Mouse (Mus musculus) MEL (cell line): Measurements from ENCODE around the gene Tll2. TPM values are rescaled to one million over a fixed set of nuclear protein-coding genes. Genes with fewer than 3 reads are reported as not detected.

Source experiments
- DNase-seq: peaks from one replicate; pipeline ENCODE4 v3.0.0; 2011; ENCODE audit warnings: low read depth, low spot score
- H3K27ac ChIP-seq: 2 replicates; pipeline ENCODE4 v1.5.1; 2012; ENCODE audit warnings: low read depth, mild to moderate bottlenecking, control low read depth, low read length, moderate library complexity; ENCODE audit not compliant: control insufficient read depth
- H3K27me3 ChIP-seq, 2 experiments: fragments of 150-350 bp in 1 of 2; sonication (generic) in 1 of 2; 2 replicates each; pipeline ENCODE4 v1.6.1; 2012; ENCODE audit warnings: low read length in 2 of 2, mild to moderate bottlenecking in 2 of 2, improper control_type of control experiment in 1 of 2, moderate library complexity in 1 of 2; ENCODE audit not compliant: insufficient read depth in 2 of 2, control insufficient read depth in 1 of 2
- H3K36me3 ChIP-seq, 2 experiments: 2 replicates each; pipeline ENCODE4 v1.6.1; 2012 to 2014; ENCODE audit warnings: low read length in 2 of 2, improper control_type of control experiment in 1 of 2, inconsistent platforms in 1 of 2, mild to moderate bottlenecking in 1 of 2; ENCODE audit not compliant: insufficient read depth in 2 of 2, control insufficient read depth in 1 of 2
- H3K4me1 ChIP-seq, 2 experiments: fragments of 150-350 bp in 1 of 2; sonication (generic) in 1 of 2; 2 replicates each; pipeline ENCODE4 v1.6.1; 2012; ENCODE audit warnings: low read length in 2 of 2, improper control_type of control experiment in 1 of 2, mild to moderate bottlenecking in 1 of 2; ENCODE audit not compliant: insufficient read depth in 2 of 2, control insufficient read depth in 1 of 2
- H3K4me3 ChIP-seq, 2 experiments: fragments of 150-350 bp in 1 of 2; sonication (generic) in 1 of 2; 2 replicates each; pipeline ENCODE4 v1.5.1; 2012; ENCODE audit warnings: low read depth in 2 of 2, low read length in 2 of 2, mild to moderate bottlenecking in 2 of 2, moderate library complexity in 2 of 2, control low read depth in 1 of 2, improper control_type of control experiment in 1 of 2; ENCODE audit not compliant: control insufficient read depth in 1 of 2, insufficient read depth in 1 of 2
- H3K79me2 ChIP-seq: 2 replicates; pipeline ENCODE4 v1.6.1; 2012; ENCODE audit warnings: mild to moderate bottlenecking, low read length, moderate library complexity; ENCODE audit not compliant: control insufficient read depth, poor library complexity, insufficient read depth
- H3K9ac ChIP-seq: 2 replicates; pipeline ENCODE4 v1.6.1; 2012; ENCODE audit warnings: low read depth, mild to moderate bottlenecking, control low read depth, low read length, moderate library complexity; ENCODE audit not compliant: control insufficient read depth, poor library complexity, severe bottlenecking
- H3K9me3 ChIP-seq: fragments of 150-350 bp; sonication (generic); replicated peaks from 2 replicates; pipeline ENCODE4 v1.6.1; 2012; ENCODE audit warnings: mild to moderate bottlenecking, low read length, improper control_type of control experiment, moderate library complexity; ENCODE audit not compliant: insufficient read depth
- BHLHE40 ChIP-seq: IDR thresholded peaks from 2 replicates; pipeline ENCODE4 v1.6.1; 2012; ENCODE audit warnings: low read depth, mild to moderate bottlenecking, inconsistent platforms, low read length, improper control_type of control experiment, borderline replicate concordance
- CHD2 ChIP-seq: IDR thresholded peaks from 2 replicates; pipeline ENCODE4 v1.6.1; 2011; ENCODE audit warnings: low read length, improper control_type of control experiment
- CTCF ChIP-seq, 3 experiments: IDR thresholded peaks in 2 of 3; conservative IDR thresholded peaks in 1 of 3; 2 replicates each; pipeline ENCODE4 v1.5.1; 2011 to 2012; ENCODE audit warnings: low read length in 3 of 3, low read depth in 2 of 3, mild to moderate bottlenecking in 2 of 3, improper control_type of control experiment in 1 of 3, inconsistent platforms in 1 of 3, mixed read lengths in 1 of 3, moderate library complexity in 1 of 3; ENCODE audit not compliant: control insufficient read depth in 1 of 3, insufficient read depth in 1 of 3, poor library complexity in 1 of 3, severe bottlenecking in 1 of 3
- ETS1 ChIP-seq: IDR thresholded peaks from 2 replicates; pipeline ENCODE4 v1.6.1; 2012; ENCODE audit warnings: low read depth, mild to moderate bottlenecking, inconsistent platforms, low read length, improper control_type of control experiment, moderate library complexity
- GABPA ChIP-seq: IDR thresholded peaks from 2 replicates; pipeline ENCODE4 v1.6.1; 2012; ENCODE audit warnings: low read depth, mild to moderate bottlenecking, inconsistent platforms, low read length, improper control_type of control experiment, moderate library complexity
- HCFC1 ChIP-seq: IDR thresholded peaks from 2 replicates; pipeline ENCODE4 v1.6.1; 2012; ENCODE audit warnings: low read depth, mild to moderate bottlenecking, inconsistent platforms, low read length, improper control_type of control experiment, moderate library complexity
- MEF2A ChIP-seq: IDR thresholded peaks from 2 replicates; pipeline ENCODE4 v1.6.1; 2014; ENCODE audit warnings: low read depth, mild to moderate bottlenecking, inconsistent platforms, low read length, improper control_type of control experiment; ENCODE audit not compliant: poor library complexity, insufficient replicate concordance, severe bottlenecking; ENCODE audit errors: extremely low read depth
- MXI1 ChIP-seq: IDR thresholded peaks from 2 replicates; pipeline ENCODE4 v1.6.1; 2011; ENCODE audit warnings: mild to moderate bottlenecking, low read depth, low read length, improper control_type of control experiment
- NELFE ChIP-seq: IDR thresholded peaks from 2 replicates; pipeline ENCODE4 v1.6.1; 2011; ENCODE audit warnings: low read depth, low read length, improper control_type of control experiment
- POLR2AphosphoS5 ChIP-seq: IDR thresholded peaks from 2 replicates; pipeline ENCODE4 v1.6.1; 2012; ENCODE audit warnings: low read depth, borderline replicate concordance, mild to moderate bottlenecking, inconsistent platforms, low read length, moderate library complexity, mixed read lengths
- SMC3 ChIP-seq: IDR thresholded peaks from 2 replicates; pipeline ENCODE4 v1.6.1; 2011; ENCODE audit warnings: low read depth, low read length, improper control_type of control experiment
- TBP ChIP-seq: IDR thresholded peaks from 2 replicates; pipeline ENCODE4 v1.8.0; 2011; ENCODE audit warnings: low read depth, low read length, improper control_type of control experiment
- TCF12 ChIP-seq: IDR thresholded peaks from 2 replicates; pipeline ENCODE4 v1.6.1; 2014; ENCODE audit warnings: low read depth, mild to moderate bottlenecking, inconsistent platforms, low read length, improper control_type of control experiment, moderate library complexity
- UBTF ChIP-seq: IDR thresholded peaks from 2 replicates; pipeline ENCODE4 v1.6.1; 2012; ENCODE audit warnings: low read depth, mild to moderate bottlenecking, inconsistent platforms, low read length, improper control_type of control experiment, moderate library complexity, borderline replicate concordance; ENCODE audit not compliant: insufficient read depth
- USF1 ChIP-seq: IDR thresholded peaks from 2 replicates; pipeline ENCODE4 v1.6.1; 2014; ENCODE audit warnings: low read depth, mild to moderate bottlenecking, inconsistent platforms, low read length, improper control_type of control experiment, moderate library complexity
- USF2 ChIP-seq, 2 experiments: IDR thresholded peaks; 2 replicates each; pipeline ENCODE4 v1.6.1; 2011 to 2012; ENCODE audit warnings: improper control_type of control experiment in 2 of 2, low read length in 2 of 2, borderline replicate concordance in 1 of 2, inconsistent platforms in 1 of 2, low read depth in 1 of 2, mild to moderate bottlenecking in 1 of 2; ENCODE audit not compliant: insufficient read depth in 1 of 2
- ZC3H11A ChIP-seq: IDR thresholded peaks from 2 replicates; pipeline ENCODE4 v1.6.1; 2012; ENCODE audit warnings: low read depth, mild to moderate bottlenecking, inconsistent platforms, low read length, improper control_type of control experiment
- ZKSCAN1 ChIP-seq: IDR thresholded peaks from 2 replicates; pipeline ENCODE4 v1.6.1; 2012; ENCODE audit warnings: low read depth, mild to moderate bottlenecking, inconsistent platforms, low read length, improper control_type of control experiment, moderate library complexity
- ZMIZ1 ChIP-seq: IDR thresholded peaks from 2 replicates; pipeline ENCODE4 v1.6.1; 2012; ENCODE audit warnings: low read depth, mild to moderate bottlenecking, inconsistent platforms, low read length, improper control_type of control experiment, moderate library complexity
- polyA plus RNA-seq, 2 experiments: library from polyadenylated mRNA; stranded (reverse) in 1 of 2; unstranded in 1 of 2; fragments of >175 nt in 1 of 2; fragments of >200 nt in 1 of 2; gene quantifications; 2 replicates each; pipeline versions ENCODE4 v1.2.1 to v1.2.4; 2012; ENCODE audit warnings: low replicate concordance in 2 of 2, low read depth in 1 of 2; ENCODE audit not compliant: insufficient read length in 2 of 2, insufficient read depth in 1 of 2, missing spikeins in 1 of 2
- total RNA-seq: library from RNA; depleted of rRNA; stranded (reverse); fragments of 300-350 nt; gene quantifications from 2 replicates; pipeline ENCODE4 v1.2.3, GENCODE M21; 2012

Tll2 gene
- total and polyA plus RNA-seq, 3 experiments = not detected

DNA sequence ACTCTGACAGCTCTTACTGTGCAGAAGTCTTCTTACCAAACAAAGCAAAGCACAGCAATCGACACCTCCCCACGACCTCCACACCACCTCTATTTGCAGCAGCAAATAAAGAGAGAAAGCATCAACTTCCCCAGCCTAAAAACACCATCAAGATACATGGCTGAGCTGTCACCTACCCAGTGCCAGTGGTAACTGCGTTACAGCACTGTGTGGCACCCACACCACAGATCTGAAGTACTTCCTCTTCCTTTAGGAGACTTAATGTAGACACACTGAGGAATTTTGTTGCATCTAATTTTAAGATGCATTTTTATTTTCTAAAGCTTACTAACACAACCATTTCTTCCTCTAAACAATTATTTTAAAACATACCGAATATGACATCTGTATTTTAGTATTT is 39.6 kb upstream of the Tll2 start:
- H3K79me2 ChIP-seq = peaks cover 4% of the 10 kb centered on the region; the same call in 1 of the 2 replicates
- H3K4me3 ChIP-seq = no peak overlapping the region
- no peaks in the 10 kb centered on the region for H3K27me3 ChIP-seq
- no peak overlapping the region for H3K27ac ChIP-seq
- DNase-seq = peak; percentile 46
- TF ChIP-seq BHLHE40 (no peak), CTCF (IDR thresholded peaks at IDR 0.05 in 2 of 3, conservative IDR thresholded peaks at IDR 0.05 in 1 of 3; ENCODE audit: control insufficient read depth in 1 of 3, insufficient read depth in 1 of 3, low read depth in 2 of 3, low read length in 3 of 3, poor library complexity in 1 of 3, severe bottlenecking in 1 of 3) (no peak), TCF12 (no peak), NELFE (no peak), TBP (no peak), ZKSCAN1 (no peak), CHD2 (no peak), GABPA (no peak), MEF2A (no peak), POLR2AphosphoS5 (no peak), ZC3H11A (no peak), USF2 (IDR thresholded peaks at IDR 0.05; ENCODE audit: borderline replicate concordance in 1 of 2, insufficient read depth in 1 of 2, low read depth in 1 of 2, low read length in 2 of 2) (no peak), MXI1 (no peak), UBTF (no peak), USF1 (no peak), ETS1 (no peak), HCFC1 (no peak)
- H3K4me1 ChIP-seq = no peaks in the 10 kb centered on the region; a peak in 1 of 4 replicates
- no peak overlapping the region for H3K9ac ChIP-seq
- peaks cover 0 to 35% of the 10 kb centered on the region in 2 experiments; a peak in 2 of 4 replicates for H3K36me3 ChIP-seq
- no peaks in the 10 kb centered on the region for H3K9me3 ChIP-seq

DNA sequence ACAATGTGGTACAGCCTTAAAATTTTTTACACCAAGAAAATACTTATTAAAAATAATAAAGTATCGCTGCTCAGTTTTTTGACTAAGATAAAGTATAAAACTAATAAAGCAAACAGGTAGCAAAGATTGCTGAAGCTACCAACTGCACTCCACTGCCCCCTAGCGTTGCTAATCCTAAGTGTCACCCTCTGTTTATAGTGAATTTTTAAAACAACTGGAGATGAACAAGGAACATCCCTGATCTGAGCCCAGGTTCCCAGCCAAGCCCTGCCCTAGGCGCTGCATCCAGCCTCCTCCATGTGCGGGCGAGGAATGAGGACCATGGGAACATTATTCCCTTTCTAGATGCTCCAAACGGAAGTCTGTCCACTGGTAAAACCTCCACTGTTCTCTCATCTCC is 37.9 kb upstream of the Tll2 start:
- no peak overlapping the region for H3K27ac ChIP-seq
- peak; percentile 73 for DNase-seq
- no peaks in the 10 kb centered on the region; the same call in 1 of the 2 replicates for H3K79me2 ChIP-seq
- H3K27me3 ChIP-seq = no peaks in the 10 kb centered on the region
- TF ChIP-seq CTCF (IDR thresholded peaks at IDR 0.05 in 2 of 3, conservative IDR thresholded peaks at IDR 0.05 in 1 of 3; ENCODE audit: control insufficient read depth in 1 of 3, insufficient read depth in 1 of 3, low read depth in 2 of 3, low read length in 3 of 3, poor library complexity in 1 of 3, severe bottlenecking in 1 of 3) = peak; percentile 54 to 79 (median 71)
- no peak for TF ChIP-seq POLR2AphosphoS5
- TF ChIP-seq TCF12 = no peak
- no peak for TF ChIP-seq GABPA
- TF ChIP-seq SMC3 = peak; percentile 32; the same call in 1 of the 2 replicates
- TF ChIP-seq ZMIZ1 = no peak
- TF ChIP-seq, all 39 proteins: peak for 2
- peaks cover 0 to 42% of the 10 kb centered on the region in 2 experiments; a peak in 2 of 4 replicates for H3K36me3 ChIP-seq
- no peaks in the 10 kb centered on the region; a peak in 1 of 4 replicates for H3K4me1 ChIP-seq
- no peak overlapping the region for H3K4me3 ChIP-seq
- no peaks in the 10 kb centered on the region for H3K9me3 ChIP-seq
- H3K9ac ChIP-seq = no peak overlapping the region
